ENCODE assay signal across 25 mouse cellular contexts in the genomic region with DNA sequence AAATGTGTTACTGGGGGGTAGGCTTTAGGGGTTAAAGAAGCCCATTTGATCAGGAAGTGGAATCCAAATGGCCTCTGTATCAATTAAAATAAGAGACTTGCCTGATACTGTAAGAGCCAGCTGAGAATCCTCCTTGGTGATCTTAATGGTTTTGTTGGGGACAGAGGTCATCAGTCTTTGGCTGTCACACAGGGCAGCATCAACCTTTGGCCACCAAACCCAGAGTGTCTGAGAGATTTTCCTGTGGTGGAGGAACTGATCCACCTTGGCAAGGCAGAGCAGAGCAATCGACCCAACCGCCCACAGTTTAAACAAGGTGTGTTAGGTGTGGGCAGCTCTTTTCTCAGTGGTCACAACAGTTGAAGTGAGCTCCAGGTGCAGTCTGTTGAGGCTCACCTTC.
"Had no signal": no experiment of that assay in that cellular context is flagged by ENCODE, and none has a peak within 500 bp of the region (broad histone marks: within the 10 kb centered on the region; RNA-seq: fewer than 3 reads in every experiment).

No protein-coding gene starts in this region.

- H3K9ac ChIP-seq: forebrain, postnatal 0 days; heart, embryonic 12.5 days; hindbrain, embryonic 12.5 days; hindbrain, embryonic 14.5 days; kidney, embryonic 15.5 days; limb, embryonic 13.5 days; limb, embryonic 15.5 days; liver, embryonic 12.5 days; liver, embryonic 14.5 days had no signal

- H3K36me3 ChIP-seq: heart, embryonic 10.5 days; heart, embryonic 12.5 days; hindbrain, embryonic 10.5 days; hindbrain, embryonic 12.5 days; kidney, embryonic 15.5 days; limb, embryonic 13.5 days; limb, embryonic 15.5 days; liver, embryonic 12.5 days had no signal

- H3K27ac ChIP-seq: gastrocnemius, adult 2 months; heart, embryonic 10.5 days; hindbrain, embryonic 10.5 days; hindbrain, embryonic 12.5 days; hindbrain, embryonic 14.5 days; kidney, embryonic 15.5 days; limb, embryonic 13.5 days; limb, embryonic 15.5 days; liver, embryonic 12.5 days; liver, embryonic 14.5 days had no signal

- H3K9me3 ChIP-seq: heart, embryonic 10.5 days; heart, embryonic 12.5 days; hindbrain, embryonic 12.5 days; kidney, embryonic 15.5 days; limb, embryonic 15.5 days; liver, embryonic 12.5 days had no signal

- H3K4me1 ChIP-seq: heart, embryonic 10.5 days; heart, embryonic 12.5 days; hindbrain, embryonic 10.5 days; hindbrain, embryonic 12.5 days; kidney, embryonic 15.5 days; limb, embryonic 13.5 days; limb, embryonic 15.5 days; liver, embryonic 12.5 days had no signal

- H3K4me3 ChIP-seq: gastrocnemius, adult 2 months; heart, embryonic 10.5 days; heart, embryonic 12.5 days; hindbrain, embryonic 10.5 days; hindbrain, embryonic 12.5 days; kidney, embryonic 15.5 days; limb, embryonic 13.5 days; limb, embryonic 15.5 days; liver, embryonic 12.5 days had no signal

- DNase-seq: forebrain, postnatal 0 days; gastrocnemius, adult 2 months; gastrocnemius, postnatal 10 days; gastrocnemius, postnatal 25 days; heart, adult 18-20 months; heart, postnatal 10 days; heart, postnatal 4 days; kidney, postnatal 10 days; layer of hippocampus, adult 9-11 months; layer of hippocampus, postnatal 36 days; left cerebral cortex, postnatal 4 days; lung, adult 18-20 months had no signal

- H3K27me3 ChIP-seq: heart, embryonic 12.5 days; hindbrain, embryonic 12.5 days; kidney, embryonic 15.5 days; limb, embryonic 13.5 days; limb, embryonic 15.5 days; liver, embryonic 12.5 days had no signal

- H3K4me2 ChIP-seq: heart, embryonic 12.5 days; hindbrain, embryonic 12.5 days; hindbrain, embryonic 14.5 days; kidney, embryonic 15.5 days; limb, embryonic 13.5 days; limb, embryonic 15.5 days; liver, embryonic 12.5 days had no signal

- ATAC-seq: forebrain, postnatal 0 days; hindbrain, embryonic 16.5 days; inflammation-experienced regulatory T-cells, adult 6 months; intestine, embryonic 16.5 days; liver, embryonic 12.5 days had no signal
